Mouse (Mus musculus) cerebellum, adult (tissue): ENCODE results near the gene Smarcad1.
"Not testable (repeated sequence)": the region's sequence is repeated elsewhere in the genome, so short reads cannot be mapped to it uniquely, and the experiment has no call there.

ENCODE experiments used
- ATAC-seq: cut with Nextera tagmentation; 2 replicates; pipeline ENCODE4 v1.9.2; 2017; ENCODE audit warnings: mild to moderate bottlenecking, moderate library complexity, mixed read lengths; ENCODE audit not compliant: insufficient number of reproducible peaks, low FRiP score, low TSS enrichment

Gene Smarcad1

GRCm38 (mm10) chr6:65042491-65043171 lies at the start of gene Smarcad1:
Smarcad1 (plus strand) TSS chr6:65042583.
- peak; percentile 93 for ATAC-seq

DNA sequence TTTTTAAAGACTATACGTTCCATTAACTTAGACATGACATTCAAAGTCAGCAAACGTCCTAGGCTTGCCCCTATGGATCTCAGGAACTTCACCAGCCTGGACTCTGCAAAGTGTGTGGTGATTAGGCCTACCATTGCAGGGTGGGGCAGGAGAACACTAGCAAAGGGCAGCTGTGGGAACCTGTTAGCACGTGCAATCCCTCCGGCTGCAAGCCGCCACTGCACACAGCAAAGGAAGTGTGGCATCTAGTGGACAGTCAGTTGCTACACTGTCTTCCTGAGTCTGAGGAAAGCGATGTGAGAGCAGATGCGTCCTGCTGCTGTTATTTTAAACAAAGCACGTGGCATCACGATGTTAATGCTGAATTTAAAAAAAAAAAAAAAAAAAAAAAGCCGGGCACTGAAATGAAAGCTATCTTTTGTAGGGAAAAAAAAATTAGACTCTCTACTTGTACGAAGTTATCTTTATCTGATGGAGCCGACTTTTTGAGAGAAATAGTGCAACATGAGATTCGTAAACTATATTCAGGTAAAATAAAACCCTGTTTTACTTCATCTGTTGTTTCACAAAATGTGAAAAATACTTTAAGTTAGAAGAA lies 45.5 kb upstream of the Smarcad1 start:
- ATAC-seq: no peak

- ATAC-seq: no peak
These were observed 44.6 kb upstream of the Smarcad1 start for GRCm38 (mm10) chr6:64997805-64998204.

GRCm38 (mm10) chr6:65000757-65001156 lies 41.6 kb upstream of the Smarcad1 start:
- not testable (repeated sequence) for ATAC-seq

GRCm38 (mm10) chr6:65002196-65002595 lies 40.2 kb upstream of the Smarcad1 start:
- no peak for ATAC-seq

- no peak for ATAC-seq
These were observed 33.5 kb upstream of the Smarcad1 start for GRCm38 (mm10) chr6:65008836-65009235.

DNA sequence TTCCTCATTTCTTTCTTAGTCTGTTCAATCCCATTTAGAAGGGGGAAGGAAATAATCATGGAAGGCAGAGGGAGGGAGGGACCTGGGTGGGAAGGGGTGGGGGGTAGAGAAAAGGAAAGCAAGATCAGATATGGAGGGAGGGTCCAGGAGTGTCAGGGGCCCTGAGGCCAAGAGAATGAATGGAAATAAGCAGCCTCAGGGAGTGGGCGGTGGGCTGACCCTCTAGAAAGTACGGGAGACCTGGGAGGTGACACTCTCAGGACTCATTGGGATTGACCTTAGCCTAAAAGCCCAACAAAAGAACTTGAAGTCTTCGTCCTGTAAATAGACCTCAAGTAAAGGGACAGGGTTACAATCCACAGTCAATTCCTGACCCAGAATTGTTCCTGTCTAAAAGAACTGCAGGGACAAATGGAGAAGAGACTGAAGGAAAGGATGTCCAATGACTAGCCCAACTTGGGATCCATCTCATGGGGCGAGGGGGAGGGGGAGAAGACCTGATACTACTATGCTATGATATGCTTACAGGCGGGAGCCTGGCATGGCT lies 30.9 kb upstream of the Smarcad1 start:
- no peak for ATAC-seq

DNA sequence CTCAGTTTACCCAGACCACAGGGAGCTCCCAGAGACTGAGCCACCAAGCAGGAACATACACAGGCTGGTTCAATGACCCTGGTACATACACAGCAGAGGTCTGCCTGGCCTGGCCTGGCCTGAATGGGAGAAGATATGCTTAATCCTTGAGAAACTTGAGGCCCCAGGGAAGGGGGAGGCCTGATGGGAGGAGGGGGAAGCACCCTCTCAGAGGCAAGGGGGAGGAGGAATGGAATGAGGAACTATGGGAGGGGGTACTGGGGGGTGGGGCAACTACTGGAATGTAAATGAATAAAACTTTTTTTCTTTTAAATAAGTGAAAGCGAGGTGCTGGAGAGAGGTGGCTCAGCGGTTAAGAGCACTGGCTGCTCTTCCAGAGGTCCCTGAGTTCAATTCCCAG lies 30.2 kb upstream of the Smarcad1 start:
- ATAC-seq: no peak

DNA sequence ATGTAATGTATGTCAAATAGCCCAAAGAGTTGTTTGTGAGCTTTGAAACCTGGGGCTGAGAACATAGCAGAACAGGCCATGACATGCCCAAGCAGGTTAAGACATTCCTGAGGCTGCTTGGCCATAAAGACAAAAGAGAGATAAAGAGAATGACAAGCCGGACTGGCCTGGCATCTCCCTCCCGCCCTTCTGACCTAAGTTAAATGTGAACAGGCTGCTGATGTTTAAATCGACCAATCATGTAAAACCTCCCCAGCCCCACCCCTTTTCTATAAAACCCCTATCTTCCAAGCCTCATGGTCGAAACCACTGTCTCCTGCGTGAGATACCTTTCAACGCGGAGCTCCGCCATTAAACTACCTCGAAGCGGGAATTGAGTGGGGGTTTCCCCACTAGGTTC lies 24.8 kb upstream of the Smarcad1 start:
- no peak for ATAC-seq

- ATAC-seq: not testable (repeated sequence)
These were observed 23.4 kb upstream of the Smarcad1 start for GRCm38 (mm10) chr6:65018966-65019365.

- ATAC-seq: no peak
These were observed 20.5 kb upstream of the Smarcad1 start for GRCm38 (mm10) chr6:65021883-65022282.

GRCm38 (mm10) chr6:65023053-65023452 lies 19.3 kb upstream of the Smarcad1 start:
- no peak for ATAC-seq

DNA sequence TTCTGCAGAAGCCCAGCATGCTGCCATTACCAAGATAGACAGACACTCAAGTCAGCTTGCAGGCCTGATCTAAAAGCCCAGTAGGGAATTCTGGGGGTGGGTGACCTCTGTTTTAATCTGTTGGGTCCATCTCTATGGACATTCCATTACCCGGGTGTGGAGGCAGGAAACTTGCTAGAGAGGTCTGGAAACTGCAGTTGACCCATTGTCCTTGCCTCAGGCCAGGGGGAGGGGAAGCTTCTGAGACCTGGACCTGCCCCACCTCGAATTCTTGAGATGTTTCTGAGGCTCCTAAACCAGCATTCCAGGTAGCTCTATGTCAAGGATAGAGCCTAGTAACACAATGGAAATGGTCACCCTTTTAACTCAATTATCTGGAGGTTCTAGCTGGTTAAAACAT lies 17.7 kb upstream of the Smarcad1 start:
- ATAC-seq: no peak

GRCm38 (mm10) chr6:65025130-65025529 lies 17.3 kb upstream of the Smarcad1 start:
- no peak for ATAC-seq

GRCm38 (mm10) chr6:65034661-65035060 lies 7.7 kb upstream of the Smarcad1 start:
- no peak for ATAC-seq

DNA sequence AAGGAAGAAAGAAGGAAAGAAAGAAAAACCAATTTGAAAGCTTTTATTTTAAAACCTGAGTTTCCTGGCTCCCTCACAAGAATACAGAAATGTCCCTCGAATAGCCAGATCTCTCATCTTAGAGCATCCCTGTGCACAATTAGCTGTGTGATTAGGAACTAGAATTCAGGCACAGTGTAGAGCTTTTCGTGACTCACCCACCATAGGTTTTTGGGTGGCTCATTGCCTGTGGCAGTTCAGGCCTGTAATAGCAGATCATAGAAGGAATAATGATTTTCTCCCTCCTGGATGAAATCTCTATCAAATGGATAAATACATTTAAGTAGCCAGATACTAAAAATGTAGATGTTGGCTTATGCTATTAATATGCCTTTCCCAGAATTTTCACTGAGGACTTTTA lies 6.9 kb upstream of the Smarcad1 start:
- ATAC-seq: no peak

GRCm38 (mm10) chr6:65041932-65042331 lies 451 bp upstream of the Smarcad1 start:
- no peak for ATAC-seq

DNA sequence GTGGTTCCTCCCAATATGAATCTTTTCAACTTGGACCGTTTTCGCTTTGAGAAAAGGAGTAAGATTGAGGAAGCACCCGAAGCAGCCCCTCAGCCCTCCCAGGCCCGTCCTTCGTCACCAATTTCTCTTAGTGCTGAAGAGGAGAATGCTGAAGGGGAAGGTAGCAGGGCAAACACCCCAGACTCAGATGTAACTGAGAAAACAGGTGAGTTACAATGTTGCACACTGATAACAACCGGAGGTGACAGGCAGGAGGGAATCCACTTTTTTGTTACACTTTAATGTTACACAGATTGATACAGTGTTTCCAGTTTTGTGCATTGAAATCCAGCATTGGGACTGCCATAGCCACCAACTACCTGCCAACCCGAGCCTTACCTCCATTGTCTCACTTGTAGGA lies 858 bp downstream of the Smarcad1 start:
- no peak for ATAC-seq

GRCm38 (mm10) chr6:65049100-65049499 lies 6.7 kb downstream of the Smarcad1 start:
- ATAC-seq: no peak

GRCm38 (mm10) chr6:65056620-65057019 lies 14.2 kb downstream of the Smarcad1 start:
- no peak for ATAC-seq

GRCm38 (mm10) chr6:65057137-65057536 lies 14.8 kb downstream of the Smarcad1 start:
- ATAC-seq: not testable (repeated sequence)

- no peak for ATAC-seq
These were observed 18.7 kb downstream of the Smarcad1 start for GRCm38 (mm10) chr6:65061049-65061448.
